13 mouse cellular contexts compared by ENCODE assay signal in genomic region chr10:121161201-121161600, GRCm38 (mm10).
DNase-seq lines count a peak whose midpoint lies in the region; ATAC-seq and TF ChIP-seq lines count a peak whose summit lies in the region.
"Had no signal": no experiment of that assay in that cellular context is flagged by ENCODE, and none has a peak within 500 bp of the region (broad histone marks: within the 10 kb centered on the region; RNA-seq: fewer than 3 reads in every experiment).

No protein-coding gene starts in this region.

- ATAC-seq in embryonic facial prominence, embryonic 13.5 days (ENCODE audit: insufficient number of reproducible peaks, insufficient read depth, low FRiP score, low TSS enrichment, low read depth) = no peak
- ATAC-seq in limb, embryonic 13.5 days (ENCODE audit: low FRiP score, low read depth) = no peak
- peak; percentile 17; the same call in 1 of the 2 replicates for ATAC-seq in lung, embryonic 14.5 days (ENCODE audit: insufficient read depth)
- no peak for ATAC-seq in monocyte, adult 5-6 weeks (replicated peaks; ENCODE audit: insufficient number of reproducible peaks, low FRiP score, low TSS enrichment, poor library complexity, severe bottlenecking)

- H3K4me3 ChIP-seq in embryonic facial prominence, embryonic 13.5 days = no peak overlapping the region
- H3K4me3 ChIP-seq in embryonic facial prominence, embryonic 10.5 days = no peak overlapping the region
- no peak overlapping the region for H3K4me3 ChIP-seq in limb, embryonic 13.5 days
- H3K4me3 ChIP-seq in limb, embryonic 10.5 days = no peak overlapping the region
- no peak overlapping the region for H3K4me3 ChIP-seq in lung, embryonic 14.5 days (ENCODE audit: low read depth, low read length)
- H3K4me3 ChIP-seq: forebrain, embryonic 10.5 days; kidney, embryonic 15.5 days had no signal

- no peak for DNase-seq in embryonic facial prominence, embryonic 10.5 days (ENCODE audit: low spot score)
- no peak for DNase-seq in limb, embryonic 10.5 days (ENCODE audit: low spot score)
- peak; percentile 25 to 26 for DNase-seq in heart, adult 9 months (ENCODE audit: low spot score in 2 of 2)
- DNase-seq in lung, embryonic 14.5 days = peak; percentile 43
- DNase-seq in layer of hippocampus, adult 11-12 months (ENCODE audit: low spot score) = no peak
- DNase-seq: adrenal gland, adult 2 months; B cell, adult 2 months; cerebellum, adult 11-12 months had no signal

- H3K27me3 ChIP-seq in embryonic facial prominence, embryonic 13.5 days = no peaks in the 10 kb centered on the region
- no peaks in the 10 kb centered on the region for H3K27me3 ChIP-seq in embryonic facial prominence, embryonic 10.5 days (replicated peaks; ENCODE audit: low read depth, poor library complexity, severe bottlenecking)
- H3K27me3 ChIP-seq in limb, embryonic 13.5 days = no peaks in the 10 kb centered on the region
- H3K27me3 ChIP-seq in limb, embryonic 10.5 days (ENCODE audit: low read depth, poor library complexity, severe bottlenecking) = no peaks in the 10 kb centered on the region
- no peaks in the 10 kb centered on the region for H3K27me3 ChIP-seq in lung, embryonic 14.5 days (ENCODE audit: insufficient read depth, low read length)
- H3K27me3 ChIP-seq: kidney, embryonic 15.5 days had no signal

- H3K36me3 ChIP-seq in embryonic facial prominence, embryonic 13.5 days = no peaks in the 10 kb centered on the region
- no peaks in the 10 kb centered on the region for H3K36me3 ChIP-seq in embryonic facial prominence, embryonic 10.5 days (replicated peaks)
- H3K36me3 ChIP-seq in limb, embryonic 13.5 days = no peaks in the 10 kb centered on the region
- H3K36me3 ChIP-seq in limb, embryonic 10.5 days = no peaks in the 10 kb centered on the region
- no peaks in the 10 kb centered on the region for H3K36me3 ChIP-seq in lung, embryonic 14.5 days (ENCODE audit: insufficient read depth)
- H3K36me3 ChIP-seq: forebrain, embryonic 10.5 days; kidney, embryonic 15.5 days had no signal

- H3K27ac ChIP-seq in embryonic facial prominence, embryonic 13.5 days = 0 out of 2 replicates have a peak overlapping the region, but pooled peaks have one; percentile 33
- no peak overlapping the region for H3K27ac ChIP-seq in embryonic facial prominence, embryonic 10.5 days (replicated peaks)
- no peak overlapping the region for H3K27ac ChIP-seq in limb, embryonic 13.5 days
- H3K27ac ChIP-seq in limb, embryonic 10.5 days = no peak overlapping the region
- peak overlapping the region; percentile 19; the same call in 1 of the 2 replicates for H3K27ac ChIP-seq in lung, embryonic 14.5 days (ENCODE audit: low read depth)
- H3K27ac ChIP-seq: forebrain, embryonic 10.5 days; kidney, embryonic 15.5 days had no signal

- H3K9ac ChIP-seq in embryonic facial prominence, embryonic 13.5 days = no peak overlapping the region
- no peak overlapping the region for H3K9ac ChIP-seq in limb, embryonic 13.5 days
- no peak overlapping the region for H3K9ac ChIP-seq in lung, embryonic 14.5 days
- H3K9ac ChIP-seq: kidney, embryonic 15.5 days had no signal

- TF ChIP-seq CTCF in lung, embryonic 14.5 days (IDR thresholded peaks at IDR 0.05; ENCODE audit: low read depth) = no peak

- peaks cover 23% of the 10 kb centered on the region for H3K4me1 ChIP-seq in embryonic facial prominence, embryonic 13.5 days
- peaks cover 16% of the 10 kb centered on the region for H3K4me1 ChIP-seq in embryonic facial prominence, embryonic 10.5 days
- peaks cover 23% of the 10 kb centered on the region for H3K4me1 ChIP-seq in limb, embryonic 13.5 days
- H3K4me1 ChIP-seq in limb, embryonic 10.5 days = peaks cover 7% of the 10 kb centered on the region; the same call in 1 of the 2 replicates
- no peaks in the 10 kb centered on the region for H3K4me1 ChIP-seq in lung, embryonic 14.5 days (ENCODE audit: insufficient read depth)

- H3K9me3 ChIP-seq in embryonic facial prominence, embryonic 13.5 days = peaks cover 6% of the 10 kb centered on the region; the same call in 1 of the 2 replicates
- H3K9me3 ChIP-seq in embryonic facial prominence, embryonic 10.5 days = no peaks in the 10 kb centered on the region
- H3K9me3 ChIP-seq in limb, embryonic 13.5 days = peaks cover 7% of the 10 kb centered on the region
- H3K9me3 ChIP-seq in limb, embryonic 10.5 days (replicated peaks) = no peaks in the 10 kb centered on the region
- H3K9me3 ChIP-seq in lung, embryonic 14.5 days (ENCODE audit: low read depth, low read length) = no peaks in the 10 kb centered on the region
- H3K9me3 ChIP-seq: kidney, embryonic 15.5 days had no signal

- 71% methylated on average over 11 of the region's 11 CpGs for WGBS in embryonic facial prominence, embryonic 13.5 days
- WGBS in embryonic facial prominence, embryonic 10.5 days = 86% methylated on average over 11 of the region's 11 CpGs
- WGBS in limb, embryonic 13.5 days = 80% methylated on average over 11 of the region's 11 CpGs
- 92% methylated on average over 11 of the region's 11 CpGs for WGBS in limb, embryonic 10.5 days
- 65% methylated on average over 11 of the region's 11 CpGs for WGBS in lung, embryonic 14.5 days

- no peak overlapping the region for H3K4me2 ChIP-seq in embryonic facial prominence, embryonic 13.5 days
- peak overlapping the region; percentile 9; the same call in 1 of the 2 replicates for H3K4me2 ChIP-seq in limb, embryonic 13.5 days (replicated peaks)
- H3K4me2 ChIP-seq in lung, embryonic 14.5 days = no peak overlapping the region
- H3K4me2 ChIP-seq: kidney, embryonic 15.5 days had no signal

Comparison
In these comparisons a context has a peak if more than half of its experiments do, and no peak if none do; other contexts are left out.
1. H3K27ac ChIP-seq: peak in embryonic facial prominence, embryonic 13.5 days (single experiment) and lung, embryonic 14.5 days (single experiment); none in embryonic facial prominence, embryonic 10.5 days (single experiment), limb, embryonic 13.5 days (single experiment) and limb, embryonic 10.5 days (single experiment).
2. DNase-seq: peak in heart, adult 9 months (2 of 2) and lung, embryonic 14.5 days (single experiment); none in embryonic facial prominence, embryonic 10.5 days (single experiment), limb, embryonic 10.5 days (single experiment) and layer of hippocampus, adult 11-12 months (single experiment).